Mouse (Mus musculus) midbrain, embryonic 12.5 days (tissue): ENCODE results near the gene Srpk2. TPM values are rescaled to one million over a fixed set of nuclear protein-coding genes. Genes with fewer than 3 reads are reported as not detected.
"Not testable (repeated sequence)": the region's sequence is repeated elsewhere in the genome, so short reads cannot be mapped to it uniquely, and the experiment has no call there.

Source experiments
- ATAC-seq: fragments of 200-750 bp; cut with Nextera tagmentation; 2 replicates; pipeline ENCODE4 v1.8.0; 2017; ENCODE audit warnings: low read depth, moderate TSS enrichment, moderate library complexity; ENCODE audit not compliant: low FRiP score
- H3K27ac ChIP-seq: fragments of 300-500 bp; sonication (generic); replicated peaks from 2 replicates; pipeline ENCODE4 v1.5.1; 2016; ENCODE audit warnings: mild to moderate bottlenecking
- H3K27me3 ChIP-seq: fragments of 300-500 bp; sonication (generic); 2 replicates; pipeline ENCODE4 v1.6.1; 2016; ENCODE audit warnings: mild to moderate bottlenecking
- H3K36me3 ChIP-seq: fragments of 300-500 bp; sonication (generic); 2 replicates; pipeline ENCODE4 v1.6.1; 2016
- H3K4me1 ChIP-seq: fragments of 300-500 bp; sonication (generic); 2 replicates; pipeline ENCODE4 v1.6.1; 2016
- H3K4me2 ChIP-seq: fragments of 300-500 bp; sonication (generic); replicated peaks from 2 replicates; pipeline ENCODE4 v1.6.1; 2016; ENCODE audit warnings: mild to moderate bottlenecking, moderate library complexity
- H3K4me3 ChIP-seq: fragments of 300-500 bp; sonication (generic); 2 replicates; pipeline ENCODE4 v1.5.1; 2016; ENCODE audit warnings: mild to moderate bottlenecking
- H3K9ac ChIP-seq: fragments of 300-500 bp; sonication (generic); replicated peaks from 2 replicates; pipeline ENCODE4 v1.6.1; 2016; ENCODE audit warnings: mild to moderate bottlenecking, moderate library complexity
- H3K9me3 ChIP-seq: fragments of 300-500 bp; sonication (generic); 2 replicates; pipeline ENCODE4 v1.6.1; 2016; ENCODE audit warnings: mild to moderate bottlenecking
- WGBS: fragments of 180-500 bp; shearing (Covaris S2); methylation state at CpG from one replicate; pipeline ENCODE4 v1.1.7; 2016; 5-methylcytosine and 5-hydroxymethylcytosine counted together
- polyA plus RNA-seq: library from polyadenylated mRNA; unstranded; fragments of >200 nt; fragmentation: Nextera tagmentation; extraction: Ambion mirVana; gene quantifications from 2 replicates; pipeline ENCODE4 v1.2.1, GENCODE M21; 2016

The Srpk2 gene
- polyA plus RNA-seq, 1 experiment from 2014 or later = 77.3 TPM

- ATAC-seq, H3K4me2 ChIP-seq, H3K27me3 ChIP-seq, H3K4me3 ChIP-seq, H3K4me1 ChIP-seq, H3K9ac ChIP-seq, H3K27ac ChIP-seq: not testable (repeated sequence)
- Histone ChIP-seq H3K9me3 (peaks cover 60% of the 10 kb centered on the region), H3K36me3 (peaks cover 71% of the 10 kb centered on the region)
- 98% methylated on average over 31 of the region's 34 CpGs for WGBS
These were observed 22.5 kb upstream of the Srpk2 start for GRCm38 (mm10) chr5:23706601-23707597.

GRCm38 (mm10) chr5:23697457-23697856, 13.0 kb upstream of the Srpk2 start:
- Histone ChIP-seq H3K36me3 (peaks cover 47% of the 10 kb centered on the region), H3K4me2 (no peak overlapping the region), H3K27ac (no peak overlapping the region), H3K9ac (no peak overlapping the region), H3K4me1 (no peaks in the 10 kb centered on the region), H3K9me3 (peaks cover 36% of the 10 kb centered on the region), H3K27me3 (no peaks in the 10 kb centered on the region), H3K4me3 (no peak overlapping the region)
- WGBS = 91% methylated on average over 1 of the region's 1 CpGs
- no peak for ATAC-seq

GRCm38 (mm10) chr5:23683431-23683830, 986 bp downstream of the Srpk2 start:
- Histone ChIP-seq H3K36me3 (no peaks in the 10 kb centered on the region), H3K9me3 (no peaks in the 10 kb centered on the region), H3K4me3 (no peak overlapping the region), H3K27ac (no peak overlapping the region), H3K9ac (no peak overlapping the region), H3K4me1 (no peaks in the 10 kb centered on the region), H3K4me2 (no peak overlapping the region), H3K27me3 (no peaks in the 10 kb centered on the region)
- no peak for ATAC-seq
- 86% methylated on average over 4 of the region's 4 CpGs for WGBS

- ATAC-seq = no peak
- H3K27me3 ChIP-seq = no peaks in the 10 kb centered on the region
- no peak overlapping the region for H3K4me3 ChIP-seq
- peaks cover 5% of the 10 kb centered on the region; the same call in 1 of the 2 replicates for H3K4me1 ChIP-seq
- H3K4me2 ChIP-seq = no peak overlapping the region
- no peak overlapping the region for H3K27ac ChIP-seq
- no peaks in the 10 kb centered on the region for H3K9me3 ChIP-seq
- H3K36me3 ChIP-seq = no peaks in the 10 kb centered on the region
- 61% methylated on average over 3 of the region's 3 CpGs for WGBS
- no peak overlapping the region for H3K9ac ChIP-seq
These were observed 5.4 kb downstream of the Srpk2 start for GRCm38 (mm10) chr5:23679006-23679405.

- no peak for ATAC-seq
- WGBS = 96% methylated on average over 5 of the region's 5 CpGs
These were observed 6.5 kb downstream of the Srpk2 start for GRCm38 (mm10) chr5:23677883-23678282.

GRCm38 (mm10) chr5:23677072-23677453, 7.4 kb downstream of the Srpk2 start:
- ATAC-seq = no peak
- Histone ChIP-seq H3K4me3 (no peak overlapping the region), H3K4me2 (no peak overlapping the region), H3K9me3 (no peaks in the 10 kb centered on the region), H3K4me1 (peaks cover 5% of the 10 kb centered on the region; the same call in 1 of the 2 replicates), H3K36me3 (no peaks in the 10 kb centered on the region), H3K27ac (no peak overlapping the region), H3K27me3 (no peaks in the 10 kb centered on the region), H3K9ac (no peak overlapping the region)
- WGBS = 86% methylated on average over 5 of the region's 5 CpGs

More at GRCm38 (mm10) chr5:23677883-23678282, 6.5 kb downstream of the Srpk2 start:
- H3K27ac ChIP-seq = no peak overlapping the region
- peaks cover 5% of the 10 kb centered on the region; the same call in 1 of the 2 replicates for H3K4me1 ChIP-seq
- H3K9ac ChIP-seq = no peak overlapping the region
- H3K36me3 ChIP-seq = no peaks in the 10 kb centered on the region
- H3K4me3 ChIP-seq = no peak overlapping the region
- H3K4me2 ChIP-seq = no peak overlapping the region
- no peaks in the 10 kb centered on the region for H3K9me3 ChIP-seq
- no peaks in the 10 kb centered on the region for H3K27me3 ChIP-seq

- Histone ChIP-seq H3K27me3 (no peaks in the 10 kb centered on the region), H3K9ac (peak overlapping the region; percentile 87), H3K4me1 (peaks cover 5% of the 10 kb centered on the region; the same call in 1 of the 2 replicates), H3K4me2 (peak overlapping the region; percentile 82), H3K9me3 (no peaks in the 10 kb centered on the region), H3K27ac (peak overlapping the region; percentile 90), H3K36me3 (no peaks in the 10 kb centered on the region), H3K4me3 (peak overlapping the region; percentile 92)
- WGBS = 10% methylated on average over 31 of the region's 41 CpGs
- ATAC-seq = peak; percentile 74
These were observed 8.0 kb downstream of the Srpk2 start for GRCm38 (mm10) chr5:23676156-23677071.

- Histone ChIP-seq H3K36me3 (no peaks in the 10 kb centered on the region), H3K27me3 (no peaks in the 10 kb centered on the region), H3K27ac (peak overlapping the region; percentile 90), H3K4me1 (peaks cover 5% of the 10 kb centered on the region; the same call in 1 of the 2 replicates), H3K9ac (peak overlapping the region; percentile 87), H3K9me3 (no peaks in the 10 kb centered on the region), H3K4me2 (peak overlapping the region; percentile 82), H3K4me3 (peak overlapping the region; percentile 92)
- WGBS = 1% methylated on average over 61 of the region's 95 CpGs
- peak; percentile 88 for ATAC-seq
These were observed 8.8 kb downstream of the Srpk2 start for GRCm38 (mm10) chr5:23675499-23676155.

GRCm38 (mm10) chr5:23674829-23675498, 9.5 kb downstream of the Srpk2 start:
- H3K9me3 ChIP-seq = no peaks in the 10 kb centered on the region
- peak; percentile 74 for ATAC-seq
- peak overlapping the region; percentile 82 for H3K4me2 ChIP-seq
- H3K36me3 ChIP-seq = no peaks in the 10 kb centered on the region
- no peaks in the 10 kb centered on the region for H3K27me3 ChIP-seq
- peak overlapping the region; percentile 90 for H3K27ac ChIP-seq
- H3K4me1 ChIP-seq = peaks cover 5% of the 10 kb centered on the region; the same call in 1 of the 2 replicates
- under 1% methylated on average over 61 of the region's 61 CpGs for WGBS
- H3K4me3 ChIP-seq = peak overlapping the region; percentile 92
- H3K9ac ChIP-seq = peak overlapping the region; percentile 87

GRCm38 (mm10) chr5:23672136-23672535, 12.3 kb downstream of the Srpk2 start:
- Histone ChIP-seq H3K36me3 (no peaks in the 10 kb centered on the region), H3K27me3 (no peaks in the 10 kb centered on the region), H3K4me2 (no peak overlapping the region), H3K4me1 (peaks cover 5% of the 10 kb centered on the region; the same call in 1 of the 2 replicates), H3K9me3 (no peaks in the 10 kb centered on the region), H3K9ac (no peak overlapping the region), H3K4me3 (no peak overlapping the region), H3K27ac (no peak overlapping the region)
- WGBS = 82% methylated on average over 7 of the region's 7 CpGs
- ATAC-seq = no peak

GRCm38 (mm10) chr5:23670880-23671279, 13.5 kb downstream of the Srpk2 start:
- no peaks in the 10 kb centered on the region for H3K36me3 ChIP-seq
- H3K27ac ChIP-seq = no peak overlapping the region
- H3K4me1 ChIP-seq = peaks cover 5% of the 10 kb centered on the region; the same call in 1 of the 2 replicates
- 89% methylated on average over 4 of the region's 4 CpGs for WGBS
- ATAC-seq = no peak
- no peak overlapping the region for H3K4me2 ChIP-seq
- no peaks in the 10 kb centered on the region for H3K9me3 ChIP-seq
- no peak overlapping the region for H3K9ac ChIP-seq
- H3K4me3 ChIP-seq = no peak overlapping the region
- H3K27me3 ChIP-seq = no peaks in the 10 kb centered on the region
